Mouse (Mus musculus): ENCODE results near the gene Pomt1.
A peak's percentile ranks its signal among the peaks of the same experiment; 100 is the strongest.

DNA sequence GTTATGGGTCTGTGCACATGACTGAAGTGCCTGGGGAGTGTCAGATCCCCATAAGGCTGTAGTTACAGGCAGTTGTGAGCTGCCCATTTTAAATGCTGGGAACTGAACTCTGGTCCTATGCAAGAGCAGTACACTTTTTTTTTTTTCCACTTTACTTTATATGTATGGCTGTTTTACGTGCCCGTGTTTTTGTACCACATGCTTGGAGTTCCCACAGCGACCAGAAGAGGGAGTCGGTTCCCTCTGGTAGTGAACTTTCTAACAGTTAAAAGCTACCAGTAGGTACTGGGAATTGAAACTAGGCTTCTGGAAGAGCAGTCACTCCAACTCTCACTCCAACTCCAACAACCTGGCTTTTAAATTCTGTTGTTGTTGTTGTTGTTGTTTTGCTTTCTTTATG is 24.2 kb downstream of the Pomt1 start:
- TF ChIP-seq CTCF (IDR thresholded peaks at IDR 0.05; ENCODE audit: extremely low read depth, insufficient read length, insufficient replicate concordance, low read depth, low read length) (peak; percentile 6; the same call in 1 of the 2 replicates), POLR2A (IDR thresholded peaks at IDR 0.05; ENCODE audit: low read depth, low read length) (no peak)
